Mouse (Mus musculus) brain, embryonic 14.5 days (tissue): ENCODE data around the gene Gm49355.

Experiments used
- CTCF ChIP-seq: fragments of 200-500 bp; IDR thresholded peaks from 2 replicates; pipeline ENCODE4 v1.5.1; 2012; ENCODE audit warnings: inconsistent platforms, mild to moderate bottlenecking, moderate library complexity, borderline replicate concordance; ENCODE audit not compliant: insufficient read depth, insufficient read length; ENCODE audit errors: extremely low read depth
- POLR2A ChIP-seq: fragments of 200-500 bp; IDR thresholded peaks from 2 replicates; pipeline ENCODE4 v1.6.1; 2012; ENCODE audit warnings: mild to moderate bottlenecking, inconsistent platforms, borderline replicate concordance; ENCODE audit not compliant: poor library complexity, insufficient read depth, insufficient read length, severe bottlenecking; ENCODE audit errors: extremely low read depth

GRCm38 (mm10) chr14:12300677-12301076 lies 16.9 kb downstream of the Gm49355 start:
- TF ChIP-seq CTCF (no peak), POLR2A (no peak)
